Mouse (Mus musculus): Measurements from ENCODE around the gene Cyfip1.
A peak's percentile ranks its signal among the peaks of the same experiment; 100 is the strongest.

Cyfip1 gene

DNA sequence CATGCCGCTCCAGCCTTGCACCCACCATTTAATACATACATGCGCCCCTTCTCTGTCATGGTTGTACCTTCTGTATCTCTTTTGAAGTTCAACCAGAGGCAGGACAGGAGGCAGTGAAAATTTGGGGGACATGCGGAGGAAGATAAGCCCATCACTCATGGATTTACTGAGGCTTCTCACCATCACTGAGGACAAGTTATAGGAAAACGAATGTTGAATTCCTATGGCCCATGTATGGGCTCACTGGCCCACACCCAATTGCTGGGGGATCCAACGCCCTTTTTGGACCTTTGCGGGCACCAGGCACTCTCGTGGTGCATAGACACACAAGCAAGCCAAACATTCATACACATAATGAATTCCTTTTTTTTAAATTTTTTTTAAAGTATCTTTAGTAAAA is at the start of gene Cyfip1:
Gene Cyfip1, plus strand, starts transcription at position 301 of the 400 bp plus-strand sequence.
- DNase-seq (ENCODE audit: low spot score in 2 of 2): no peak

DNA sequence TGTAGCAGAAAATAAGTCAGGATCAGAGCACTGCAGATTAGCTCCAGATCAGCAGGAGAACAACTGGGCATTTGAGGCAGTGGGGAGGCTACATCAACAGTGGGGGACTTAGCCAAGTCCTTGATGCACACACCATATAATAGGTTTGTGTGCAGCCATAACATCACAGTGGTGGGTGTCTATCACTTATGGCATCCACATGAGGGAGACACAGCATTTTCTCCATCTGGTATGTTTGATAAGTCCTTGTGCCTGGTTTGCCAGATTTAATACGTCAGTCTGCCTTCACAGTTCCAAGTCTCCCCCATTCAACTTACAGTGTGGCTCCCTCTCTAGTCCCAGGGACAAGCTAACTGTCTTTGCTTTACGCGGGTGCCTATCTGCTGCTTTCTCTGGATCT is 49.3 kb upstream of the Cyfip1 start:
- no peak for DNase-seq (ENCODE audit: low spot score in 2 of 2)

DNA sequence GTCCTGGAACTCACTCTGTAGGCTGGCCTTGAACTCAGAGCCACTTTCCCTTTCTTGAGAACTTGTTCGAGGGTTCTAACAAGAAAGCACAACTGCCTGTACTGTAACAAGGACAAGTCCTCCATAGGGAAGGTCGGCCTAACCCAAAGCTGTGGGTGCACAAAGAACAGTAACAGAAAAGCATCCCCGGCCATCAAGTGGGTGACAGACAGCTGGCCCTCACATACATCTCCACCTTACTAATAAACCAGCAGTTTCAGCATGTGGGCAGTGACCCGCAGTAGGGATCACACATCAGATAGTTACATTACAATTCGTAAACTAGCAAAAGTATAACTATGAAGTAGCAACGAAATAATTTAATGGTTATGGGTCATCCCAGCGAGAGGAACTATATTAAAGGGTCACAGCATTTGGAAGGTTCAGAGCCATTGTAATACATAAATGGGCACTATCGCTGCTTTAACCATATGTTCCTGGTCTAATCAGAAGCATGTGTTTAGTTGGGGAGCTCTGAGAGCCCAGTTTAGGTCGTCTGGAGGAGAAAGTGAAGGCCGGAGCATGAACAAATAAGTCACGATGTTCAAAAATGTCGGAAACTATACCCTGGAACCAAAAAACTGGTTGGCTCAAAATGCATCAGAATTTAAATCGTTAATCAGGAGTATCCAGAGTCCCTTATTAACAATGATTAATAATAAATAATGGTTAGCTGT is 48.2 kb upstream of the Cyfip1 start:
- DNase-seq (ENCODE audit: low spot score in 2 of 2): no peak

DNA sequence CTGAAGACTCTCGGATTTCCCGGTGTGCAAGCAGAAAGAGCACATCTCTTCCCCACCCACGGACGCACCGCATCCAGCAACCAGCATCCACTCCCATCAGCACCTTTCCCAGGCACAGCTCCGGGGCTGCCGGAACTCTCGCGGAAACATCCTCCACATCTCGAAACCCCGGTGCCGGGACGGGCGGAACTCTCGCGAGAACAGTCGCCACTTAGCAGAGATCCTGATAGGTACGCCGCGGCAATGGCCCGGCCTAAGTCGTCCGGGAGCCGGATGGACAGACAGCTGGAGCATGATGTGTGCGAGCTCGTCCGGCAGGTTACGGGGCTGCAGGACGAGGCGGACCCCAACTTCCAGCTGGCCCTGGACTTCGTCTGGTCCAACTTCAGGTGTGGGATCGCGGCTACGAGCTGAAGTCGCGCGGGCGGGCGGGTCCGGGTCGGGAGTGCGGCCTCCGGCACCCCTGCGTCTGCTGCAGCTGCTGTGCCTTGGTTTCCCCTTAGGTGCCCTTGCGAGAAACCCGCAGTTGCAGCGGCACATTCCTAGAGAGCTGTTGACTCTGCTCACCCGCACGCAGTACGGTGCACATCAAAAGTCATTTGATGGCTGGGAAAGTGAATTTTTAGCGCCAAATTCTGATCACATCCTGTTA is 47.5 kb upstream of the Cyfip1 start, which contains the start of gene Tubgcp5:
Gene Tubgcp5, plus strand, starts transcription at position 203 of the 652 bp plus-strand sequence.
- DNase-seq (ENCODE audit: low spot score in 2 of 2): peak; percentile 96 to 98

DNA sequence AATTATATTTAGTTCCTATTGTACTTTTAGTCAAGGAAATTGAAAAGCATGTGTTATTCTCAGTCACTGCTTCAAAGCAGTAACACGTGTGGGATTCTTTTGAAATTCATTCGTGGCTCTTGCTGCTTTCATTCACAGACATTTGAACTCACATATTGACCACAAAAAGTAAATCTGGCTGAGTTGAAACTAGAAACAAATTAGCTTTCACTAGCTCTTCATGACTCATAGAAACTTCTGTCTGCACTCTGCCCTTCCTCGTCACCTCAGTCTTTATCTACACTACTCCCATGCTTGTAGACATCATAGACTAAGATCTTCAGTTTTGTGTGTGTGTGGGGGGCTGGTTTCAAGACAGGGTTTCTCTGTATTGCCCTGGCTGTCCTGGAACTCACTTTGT is 41.6 kb upstream of the Cyfip1 start:
- no peak for DNase-seq (ENCODE audit: low spot score in 2 of 2)

DNA sequence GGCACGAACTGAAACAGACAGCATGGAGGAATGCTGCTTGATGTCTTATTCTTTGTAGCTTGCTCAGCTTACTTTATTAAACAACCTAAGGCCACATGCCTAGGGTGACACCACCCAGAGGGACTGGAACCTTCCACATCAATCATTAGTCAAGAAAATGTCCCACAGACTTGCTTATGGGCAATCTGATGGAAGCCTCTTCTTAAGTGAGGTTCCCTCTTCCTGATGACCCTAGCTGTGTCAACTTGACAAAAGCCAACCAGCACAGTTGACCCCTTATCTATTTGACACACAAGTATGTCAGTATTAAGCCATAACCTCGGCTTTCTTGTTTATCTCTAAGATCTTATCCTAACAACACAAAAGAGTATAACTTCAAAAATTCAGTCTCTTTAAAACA is 31.6 kb upstream of the Cyfip1 start:
- DNase-seq (ENCODE audit: low spot score in 2 of 2): no peak

DNA sequence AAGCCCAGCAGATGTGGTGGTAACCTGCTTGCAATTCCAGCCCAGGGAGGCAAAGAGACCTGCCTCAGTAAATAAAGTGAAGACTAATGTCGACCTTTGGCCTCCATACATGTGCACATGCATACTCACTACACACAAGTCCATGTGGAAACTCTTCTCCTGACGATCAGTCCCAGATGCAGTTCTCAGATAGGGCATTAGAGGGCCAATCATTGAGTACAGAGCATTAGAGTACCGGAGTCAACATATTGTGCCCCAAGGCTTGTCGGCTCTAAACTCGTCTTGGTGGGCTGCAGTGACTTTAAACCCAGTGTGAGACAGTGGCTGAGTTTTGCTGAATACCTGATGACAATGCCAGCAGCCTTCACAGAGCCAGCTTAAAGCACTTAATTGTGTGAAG is 17.1 kb upstream of the Cyfip1 start:
- DNase-seq (ENCODE audit: low spot score in 2 of 2): no peak

DNA sequence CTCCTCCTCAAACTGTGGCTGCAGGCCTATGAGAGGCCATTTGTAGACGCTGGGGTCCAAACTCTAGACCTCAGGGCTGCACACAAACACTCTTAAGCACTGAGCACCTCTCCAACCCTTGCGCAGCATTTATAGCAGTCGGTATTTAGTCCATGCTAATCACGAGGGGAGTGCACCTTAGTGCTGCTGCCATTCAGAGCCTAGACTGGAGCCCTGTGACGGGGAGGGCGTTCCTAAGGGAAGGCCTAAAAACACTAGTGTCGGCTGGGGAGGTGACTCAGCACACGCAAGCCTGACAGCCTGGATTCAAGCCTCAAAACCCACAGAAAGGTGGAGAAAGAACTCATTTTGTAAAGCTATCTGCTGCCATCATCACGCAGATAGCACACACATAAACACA is 14.0 kb upstream of the Cyfip1 start:
- DNase-seq (ENCODE audit: low spot score in 2 of 2): no peak

DNA sequence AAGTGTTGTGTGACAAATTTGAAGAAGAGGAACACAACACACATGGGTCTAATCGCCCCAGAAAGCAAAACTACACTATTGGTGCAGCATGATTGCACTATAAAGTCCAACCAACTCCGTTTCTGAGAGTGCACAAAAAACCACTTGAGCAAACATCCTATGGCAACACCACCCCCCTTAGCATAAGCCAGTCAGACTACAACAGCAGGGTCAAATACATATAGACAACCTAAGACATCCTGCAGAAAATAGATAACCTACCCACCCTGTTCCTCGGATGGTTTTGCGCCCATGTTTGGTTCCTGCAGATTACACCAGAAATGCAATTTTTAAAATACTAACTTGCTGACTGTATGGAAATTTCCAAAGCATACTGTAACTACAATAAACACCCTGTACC is 4.7 kb upstream of the Cyfip1 start:
- DNase-seq (ENCODE audit: low spot score in 2 of 2): no peak

DNA sequence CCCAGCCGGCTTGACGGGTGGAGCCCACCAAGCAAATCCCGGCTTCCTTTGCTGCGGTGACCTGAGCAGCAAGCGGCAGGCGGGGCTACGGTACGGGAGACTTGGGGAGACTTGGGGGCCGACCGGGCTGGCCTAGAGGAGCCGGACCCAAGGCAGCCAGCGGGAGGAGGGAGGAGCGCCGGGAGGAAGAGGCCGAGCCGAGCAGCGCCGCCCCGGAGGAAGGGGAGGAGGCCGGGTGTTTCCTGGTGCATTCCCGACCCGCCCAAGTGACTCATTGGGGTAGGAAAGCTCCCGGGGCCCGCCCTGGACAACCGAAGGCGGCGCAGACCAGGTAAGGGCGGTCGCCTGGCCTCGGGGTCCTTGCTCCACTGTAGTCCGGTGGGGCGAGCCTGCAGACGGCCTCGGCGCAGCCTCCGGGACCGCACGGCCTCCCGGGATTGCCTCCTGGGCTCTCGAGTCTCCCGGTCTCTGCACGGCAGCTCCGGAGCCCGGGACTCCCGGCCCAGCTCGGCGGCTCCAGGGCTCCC is 495 bp downstream of the Cyfip1 start:
- DNase-seq (ENCODE audit: low spot score in 2 of 2): peak; percentile 61 to 77

DNA sequence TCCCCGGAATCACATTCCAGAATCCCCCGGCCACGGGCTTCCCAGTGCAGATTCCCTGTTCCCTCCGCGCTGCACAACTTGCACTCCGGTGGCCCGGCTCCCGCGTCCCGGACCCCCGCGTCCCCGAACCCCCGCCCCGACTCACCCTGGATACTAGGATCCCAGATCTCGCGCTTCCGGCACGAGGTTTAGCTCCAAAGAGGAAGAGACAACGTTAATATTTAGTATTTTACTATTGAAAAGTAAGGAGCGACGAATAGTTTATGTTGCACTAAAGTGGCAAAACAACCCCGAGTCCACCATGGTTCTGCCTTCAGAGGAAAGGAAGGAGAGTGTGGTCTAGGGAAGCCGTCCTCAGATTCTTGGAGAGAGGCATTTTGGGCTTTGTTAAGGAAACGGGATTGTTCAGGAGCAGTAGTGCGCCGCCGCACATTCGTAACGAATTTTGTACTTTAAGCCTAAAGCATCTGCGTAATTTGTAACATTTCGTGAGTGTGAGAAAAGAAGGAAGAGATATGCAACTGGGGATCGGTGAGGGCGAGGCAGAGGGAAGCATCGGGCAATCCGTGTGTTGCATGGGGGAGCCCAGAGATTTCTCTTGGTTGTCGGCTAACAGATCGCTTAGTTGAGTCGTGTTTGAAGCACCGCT is 1.1 kb downstream of the Cyfip1 start:
- no peak for DNase-seq (ENCODE audit: low spot score in 2 of 2)

DNA sequence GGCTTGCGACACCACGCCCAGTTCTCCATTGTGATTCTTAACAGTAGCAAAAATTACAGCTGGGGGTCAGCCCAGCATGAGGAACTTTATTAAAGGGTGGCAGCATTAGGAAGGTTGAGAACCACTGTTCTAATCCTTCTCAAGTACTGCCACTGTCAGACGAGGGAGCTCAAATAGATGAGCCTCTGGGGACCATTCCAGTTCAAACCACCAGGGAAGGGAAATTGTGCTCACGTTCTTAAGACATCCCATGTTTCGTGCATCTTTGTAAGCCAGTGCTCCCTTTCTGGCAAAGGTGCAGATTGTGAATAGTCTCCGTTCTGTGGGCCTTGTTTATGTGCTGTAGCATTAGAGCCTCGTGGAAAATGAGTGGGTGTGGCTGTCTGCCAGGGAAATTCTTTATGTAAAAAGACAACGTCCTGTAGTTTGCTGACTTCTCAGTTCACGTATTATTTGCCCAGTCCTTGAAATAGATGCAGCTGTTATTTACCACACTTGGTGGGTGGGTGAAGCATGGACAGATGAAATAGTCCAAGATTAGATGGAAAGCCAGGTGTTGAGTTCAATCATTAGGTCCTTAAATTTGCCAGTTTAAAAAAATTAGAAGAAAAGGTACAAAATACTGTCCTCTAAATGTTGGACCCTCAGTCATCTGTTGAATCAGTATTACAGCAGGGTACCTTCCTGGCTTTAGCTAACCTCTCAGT is 5.2 kb downstream of the Cyfip1 start:
- no peak for DNase-seq (ENCODE audit: low spot score in 2 of 2)

DNA sequence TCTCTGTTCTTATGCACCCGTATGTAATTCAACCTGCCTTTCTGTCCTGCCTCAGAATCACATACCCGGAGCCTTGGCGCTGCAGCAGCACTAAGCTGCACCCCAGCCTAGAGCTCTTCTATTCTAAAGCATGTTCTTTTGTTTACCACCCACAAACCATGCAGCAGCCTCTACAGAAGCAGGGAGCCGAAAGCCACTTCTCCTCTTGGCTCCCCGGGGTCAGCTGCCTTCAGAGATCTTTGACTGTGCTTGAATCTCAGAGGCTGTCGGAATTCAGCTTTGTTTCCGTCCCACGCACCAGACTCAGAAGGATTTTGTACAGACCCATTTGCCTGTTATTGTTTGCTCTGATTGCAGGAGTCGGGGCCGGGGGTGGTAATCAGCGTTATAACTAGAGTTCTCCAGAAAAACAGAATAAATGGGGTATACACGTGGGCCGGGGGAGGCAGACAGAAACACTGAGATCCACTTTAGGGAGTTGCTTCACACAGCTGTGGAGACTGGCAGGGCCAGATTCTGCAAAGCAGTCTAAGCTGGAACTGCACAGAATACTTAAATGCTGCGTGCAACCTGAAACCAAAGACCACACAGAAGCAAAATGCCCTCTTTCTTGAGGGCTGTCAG is 8.5 kb downstream of the Cyfip1 start:
- DNase-seq (ENCODE audit: low spot score in 2 of 2): no peak

DNA sequence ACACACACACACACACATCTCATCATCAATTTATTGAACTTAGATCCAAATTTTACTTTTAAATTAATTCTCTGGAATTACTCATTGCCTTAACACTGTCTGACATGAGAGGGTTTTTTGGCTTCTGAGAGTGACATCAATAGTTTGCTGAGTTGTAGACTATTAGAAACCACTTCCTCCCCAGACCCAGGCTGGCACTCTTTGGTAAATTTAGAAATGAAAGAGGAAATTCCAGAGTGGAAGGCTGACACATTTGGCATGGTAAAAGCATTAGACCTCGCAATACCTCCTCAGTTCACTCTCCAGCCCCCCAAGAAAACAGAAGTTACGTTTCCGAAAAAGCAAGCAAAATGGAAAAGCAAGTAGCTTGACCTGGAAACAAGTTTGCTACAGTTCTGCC is 11.2 kb downstream of the Cyfip1 start:
- no peak for DNase-seq (ENCODE audit: low spot score in 2 of 2)

DNA sequence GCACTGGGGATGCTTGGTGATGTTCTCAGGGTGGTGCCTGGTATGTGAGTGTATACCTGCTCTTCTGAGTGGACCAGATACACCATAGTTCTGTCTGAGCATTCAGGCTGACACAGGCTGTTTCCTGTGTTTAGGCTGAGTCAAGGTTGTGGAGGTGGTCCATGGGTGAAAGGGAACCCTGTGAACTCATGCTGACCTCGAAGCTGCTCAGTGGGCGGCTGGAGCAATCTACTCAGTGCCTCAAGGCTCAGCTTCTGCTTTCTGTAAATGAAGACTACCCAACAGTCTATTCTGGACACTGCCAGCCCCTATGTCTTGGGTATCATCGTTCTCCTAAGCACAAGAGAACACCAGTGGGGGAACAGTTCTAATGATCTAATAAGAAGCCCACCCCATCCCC is 14.1 kb downstream of the Cyfip1 start:
- no peak for DNase-seq (ENCODE audit: low spot score in 2 of 2)

DNA sequence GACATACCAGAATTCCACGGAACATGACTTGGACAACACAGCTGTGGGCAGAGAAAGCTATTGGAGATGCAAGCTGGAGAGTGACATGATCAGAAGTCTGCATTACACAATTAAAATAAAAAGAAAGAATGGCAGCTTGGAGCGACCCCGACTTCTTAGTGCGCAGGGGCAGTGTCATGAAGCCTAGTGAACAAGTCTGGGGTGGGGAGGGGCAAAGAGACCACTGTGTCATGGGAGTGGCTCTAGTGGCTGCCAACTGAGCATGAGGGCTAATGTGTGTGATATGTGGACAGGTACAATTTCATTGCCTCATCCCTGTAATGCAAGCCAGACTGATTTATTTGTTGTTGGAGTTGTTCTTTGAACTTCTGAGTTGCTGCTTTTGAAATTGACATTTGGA is 15.2 kb downstream of the Cyfip1 start:
- DNase-seq (ENCODE audit: low spot score in 2 of 2): no peak

DNA sequence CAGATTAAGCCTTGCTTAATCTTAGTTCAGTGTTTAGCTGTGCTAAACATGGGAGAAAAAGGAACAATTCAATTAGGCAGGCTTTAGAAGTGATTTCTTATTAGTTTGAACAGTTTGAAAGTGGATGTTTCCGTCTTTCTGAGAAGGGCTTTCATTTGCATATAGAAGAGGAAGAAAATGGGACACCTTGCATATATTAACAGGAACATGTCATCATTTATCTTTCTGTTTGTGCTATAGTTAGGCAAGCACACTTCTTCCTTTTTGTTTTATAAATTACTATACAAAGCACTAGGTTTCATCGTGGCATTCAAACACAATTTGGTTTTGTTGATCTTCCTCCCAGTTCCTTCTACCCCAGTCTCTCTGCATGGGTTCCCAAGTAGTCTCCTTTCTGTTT is 16.2 kb downstream of the Cyfip1 start:
- DNase-seq (ENCODE audit: low spot score in 2 of 2): no peak

DNA sequence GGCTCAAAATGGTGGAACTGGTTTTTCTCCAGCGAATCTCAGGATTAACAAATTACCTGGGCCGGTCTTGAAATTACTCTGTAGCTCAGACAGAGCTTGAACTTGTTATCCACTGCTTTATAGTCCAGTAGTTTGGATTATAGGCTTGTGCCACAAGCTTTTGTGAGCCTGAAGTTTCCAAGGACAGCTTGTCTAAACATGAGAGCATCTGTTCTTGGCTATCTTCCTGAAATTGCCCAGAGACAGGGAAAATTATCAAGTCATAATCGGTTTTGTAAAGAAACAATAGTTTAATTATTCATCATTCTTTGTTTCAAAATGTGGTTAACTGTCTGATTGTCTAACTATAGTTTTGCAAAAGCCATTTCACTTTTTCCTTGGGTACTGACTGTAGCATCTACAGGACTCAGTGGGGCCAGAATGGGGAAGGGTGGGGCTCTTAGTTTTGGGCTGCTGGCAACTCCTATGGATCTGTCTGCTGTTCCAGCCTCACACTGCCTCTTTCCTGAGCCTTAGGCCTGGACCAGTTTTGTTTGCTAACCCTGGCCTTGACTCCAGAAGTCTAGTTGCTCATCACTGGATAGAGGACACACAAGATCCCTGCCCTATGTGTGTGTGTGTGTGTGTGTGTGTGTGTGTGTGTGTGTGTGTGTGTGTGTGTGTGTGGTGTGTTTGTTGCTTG is 17.4 kb downstream of the Cyfip1 start:
- no peak for DNase-seq (ENCODE audit: low spot score in 2 of 2)

DNA sequence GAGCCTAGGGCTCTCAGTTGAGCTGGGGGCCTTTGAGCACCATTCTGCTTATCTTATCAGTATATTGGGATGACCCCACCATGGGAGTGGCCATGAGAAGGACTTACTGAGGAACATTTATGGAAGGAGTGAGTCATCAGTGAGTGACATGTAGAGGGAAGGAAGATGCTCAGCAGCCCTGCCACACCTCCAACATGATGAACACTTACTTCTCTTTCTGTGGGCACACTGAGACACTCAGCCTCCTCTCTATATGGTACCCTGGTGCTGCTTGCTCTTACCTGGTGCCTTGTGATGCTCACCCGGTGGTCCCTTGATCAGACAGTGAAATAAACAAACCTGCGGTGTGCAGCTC is 17.9 kb downstream of the Cyfip1 start:
- no peak for DNase-seq (ENCODE audit: low spot score in 2 of 2)

DNA sequence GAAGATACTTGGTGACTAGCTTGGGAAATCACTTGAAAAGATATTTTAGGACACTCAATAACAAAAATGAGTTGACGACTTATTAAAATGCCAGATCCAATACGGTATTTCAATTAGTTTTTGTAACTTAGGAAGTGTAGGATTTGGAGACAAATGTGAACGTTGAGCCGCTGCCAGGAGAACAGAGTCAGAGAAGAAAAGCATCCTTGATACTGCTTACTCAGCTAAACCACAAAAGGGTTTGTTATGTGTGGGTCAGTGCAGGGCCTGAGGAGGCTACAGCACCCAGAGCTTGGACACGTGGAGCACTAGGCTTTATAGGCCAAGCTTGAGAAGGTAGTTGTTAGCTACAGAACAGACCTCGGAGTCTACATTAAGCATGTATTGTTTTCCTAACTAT is 18.4 kb downstream of the Cyfip1 start:
- no peak for DNase-seq (ENCODE audit: low spot score in 2 of 2)

DNA sequence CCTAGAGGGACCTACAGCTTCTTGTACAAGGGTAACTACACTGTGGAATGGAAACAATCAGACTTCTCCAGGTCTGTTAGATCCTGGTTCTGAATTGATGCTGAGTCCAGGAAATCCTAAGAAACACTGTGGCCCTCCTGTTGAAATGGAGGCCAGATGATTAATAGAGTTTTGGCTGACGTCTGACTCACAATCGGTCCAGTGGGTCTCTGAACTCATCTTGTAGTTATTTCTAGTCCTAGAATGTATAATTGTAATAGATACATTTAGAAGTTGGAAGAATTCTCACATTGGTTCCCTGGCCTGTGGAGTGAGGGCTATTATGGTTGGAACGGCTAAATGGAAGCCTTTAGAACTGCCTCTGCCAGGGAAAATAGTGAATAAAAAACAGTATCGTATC is 19.6 kb downstream of the Cyfip1 start:
- DNase-seq (ENCODE audit: low spot score in 2 of 2): no peak

Data from cerebellum, postnatal 4 days (tissue).